Mouse (Mus musculus) T-helper 1 cell (primary cell): ENCODE results near the gene Slco4c1.

ENCODE experiments used
- in situ Hi-C: fragments of 300-600 bp; cut with MboI, MseI; formaldehyde crosslinking; loops from one replicate; pipeline ENCODE4 v1.15.1; 2025; ENCODE audit warnings: high pct_unique_total_duplicates

The Slco4c1 gene

DNA sequence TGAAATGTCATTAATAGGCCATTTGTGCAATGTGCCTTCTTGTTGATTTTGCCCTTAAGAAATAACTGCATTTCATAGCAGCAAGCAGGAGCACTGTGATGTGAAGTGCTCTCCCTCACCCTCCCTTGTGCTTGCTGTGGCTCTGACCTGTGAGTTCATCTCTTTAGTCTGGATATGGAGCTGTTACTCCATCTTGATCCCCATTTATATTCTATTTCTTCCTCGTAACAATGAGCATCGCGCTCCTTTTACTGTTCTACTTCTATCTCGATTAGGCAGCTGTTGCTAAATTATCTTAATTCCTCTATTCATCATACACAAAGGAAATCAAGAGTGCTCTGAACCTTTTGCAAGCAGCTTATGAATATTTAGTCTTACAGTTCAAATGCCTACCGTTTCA, 98.3 kb downstream of the Slco4c1 start:
- in situ Hi-C loops: no loop called here

- in situ Hi-C loops: no loop called here
These were observed 101.7 kb downstream of the Slco4c1 start for GRCm38 (mm10) chr1:96770283-96770682.

- in situ Hi-C loops: no loop called here
These were observed 103.7 kb downstream of the Slco4c1 start for GRCm38 (mm10) chr1:96768264-96768663.

GRCm38 (mm10) chr1:96766535-96766934, 105.4 kb downstream of the Slco4c1 start:
- in situ Hi-C loops: no loop called here
